Mouse (Mus musculus) erythroblast, embryonic 14.5 days (primary cell): ENCODE data around the gene Ankrd28.

Source experiments
- GATA1 ChIP-seq: IDR thresholded peaks from 2 replicates; pipeline ENCODE4 v1.6.1; 2012; ENCODE audit warnings: low read length, inconsistent platforms, mixed read lengths
- TAL1 ChIP-seq: IDR thresholded peaks from 3 replicates; pipeline ENCODE4 v1.6.1; 2012; ENCODE audit warnings: low read length, inconsistent platforms, mixed read lengths

DNA sequence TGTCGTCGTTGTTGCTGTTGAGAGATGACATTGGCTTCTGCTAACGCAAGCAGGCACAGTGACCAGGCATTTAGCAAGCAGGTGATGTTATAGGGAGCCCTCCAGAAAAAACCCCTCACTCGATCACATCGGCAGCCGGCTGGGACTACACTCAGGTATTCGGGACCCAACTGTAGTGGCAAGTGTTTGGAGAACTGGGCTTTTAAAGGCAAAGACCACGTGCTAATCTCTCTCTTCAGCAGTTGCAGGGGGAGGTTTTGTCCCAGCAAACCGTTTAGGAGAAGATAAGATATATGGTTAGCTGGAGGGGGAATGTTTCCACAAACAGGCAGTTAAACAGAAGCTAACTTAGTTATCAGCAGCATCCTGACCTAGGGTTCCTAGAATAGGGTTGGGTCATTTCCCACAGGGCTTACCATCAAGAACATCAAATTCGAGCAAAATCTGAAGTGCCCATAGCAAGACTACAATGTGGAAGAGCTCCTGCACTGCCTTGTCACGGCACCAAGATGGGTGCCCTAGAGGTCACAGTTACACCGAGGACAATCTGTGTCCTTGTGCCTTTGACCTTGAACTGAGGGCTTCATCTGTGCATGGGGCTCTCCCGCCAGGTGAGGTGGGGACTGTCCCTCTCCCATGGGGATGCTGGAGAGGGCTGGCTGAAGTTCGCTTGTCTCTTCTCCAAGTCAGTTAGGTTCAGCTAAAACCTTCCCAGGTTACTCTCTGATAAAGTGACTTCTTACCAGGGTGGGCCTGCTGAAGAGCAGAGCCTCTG, 177.2 kb downstream of the Ankrd28 start:
- TF ChIP-seq TAL1 (no peak), GATA1 (no peak)
